Mouse (Mus musculus): ENCODE data around the gene Fkbp9. TPM values are rescaled to one million over a fixed set of nuclear protein-coding genes. Genes with fewer than 3 reads are reported as not detected.

The Fkbp9 gene
- polyA plus RNA-seq, 1 experiment from 2014 or later, result 145 TPM

DNA sequence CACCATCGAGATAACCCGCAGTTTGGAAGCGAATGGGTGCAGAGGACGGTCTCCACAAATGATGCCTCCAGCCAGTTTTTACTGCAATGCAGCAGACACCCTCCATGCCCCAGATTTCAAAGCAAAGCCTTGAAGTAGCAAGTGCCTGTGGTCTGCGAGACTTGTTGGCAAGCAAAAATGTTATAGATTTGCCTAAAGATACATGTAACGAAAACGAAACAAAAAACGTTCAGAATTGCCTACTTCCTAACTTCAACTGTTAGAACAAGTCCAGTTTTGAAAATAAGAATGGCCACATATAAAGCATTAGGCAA lies 33.8 kb upstream of the Fkbp9 start:
- no peaks in the 10 kb centered on the region for H3K27me3 ChIP-seq (ENCODE audit: insufficient read depth, low read length)
- WGBS, result 9% methylated on average over 8 of the region's 8 CpGs
- peak overlapping the region; percentile 82 for H3K4me3 ChIP-seq (ENCODE audit: low read length)
- peak overlapping the region; percentile 98 for H3K9ac ChIP-seq (replicated peaks; ENCODE audit: low read length)
- peak overlapping the region; percentile 82 for H3K4me2 ChIP-seq (replicated peaks; ENCODE audit: low read depth, low read length)
- peak overlapping the region; percentile 100 for H3K27ac ChIP-seq (ENCODE audit: low read length)
- ATAC-seq (ENCODE audit: low FRiP score, low TSS enrichment), result no peak
- H3K4me1 ChIP-seq (ENCODE audit: insufficient read depth, low read length), result peaks cover 22% of the 10 kb centered on the region
- no peaks in the 10 kb centered on the region for H3K9me3 ChIP-seq (ENCODE audit: low read length)
- no peaks in the 10 kb centered on the region for H3K36me3 ChIP-seq (ENCODE audit: insufficient read depth, low read length)

DNA sequence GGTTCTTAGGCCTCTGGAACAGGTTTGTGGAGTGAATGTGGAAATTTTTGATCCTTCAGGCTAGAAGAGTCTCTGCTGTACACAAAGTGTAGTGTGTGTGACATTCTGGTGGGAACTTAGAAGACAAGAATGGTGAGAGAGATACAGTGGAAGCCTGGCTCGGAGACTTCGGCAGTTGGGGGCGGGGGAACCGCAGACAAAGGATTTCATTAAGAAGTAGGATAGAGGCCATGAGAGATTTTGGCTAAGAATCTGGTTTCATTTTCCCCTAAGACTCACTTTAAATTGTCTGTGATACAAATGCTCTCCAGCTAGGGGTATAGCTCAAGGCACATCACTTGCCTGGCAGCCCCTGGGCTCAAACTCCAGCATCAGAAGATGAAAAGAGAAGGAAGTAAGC lies 26.8 kb upstream of the Fkbp9 start:
- no peak overlapping the region for H3K4me3 ChIP-seq (ENCODE audit: low read length)
- H3K4me1 ChIP-seq (ENCODE audit: insufficient read depth, low read length), result no peaks in the 10 kb centered on the region
- no peaks in the 10 kb centered on the region for H3K9me3 ChIP-seq (ENCODE audit: low read length)
- no peaks in the 10 kb centered on the region for H3K27me3 ChIP-seq (ENCODE audit: insufficient read depth, low read length)
- no peak overlapping the region for H3K27ac ChIP-seq (ENCODE audit: low read length)
- no peaks in the 10 kb centered on the region for H3K36me3 ChIP-seq (ENCODE audit: insufficient read depth, low read length)
- H3K4me2 ChIP-seq (replicated peaks; ENCODE audit: low read depth, low read length), result no peak overlapping the region
- no peak for ATAC-seq (ENCODE audit: low FRiP score, low TSS enrichment)
- H3K9ac ChIP-seq (replicated peaks; ENCODE audit: low read length), result no peak overlapping the region
- WGBS, result 90% methylated on average over 4 of the region's 4 CpGs

DNA sequence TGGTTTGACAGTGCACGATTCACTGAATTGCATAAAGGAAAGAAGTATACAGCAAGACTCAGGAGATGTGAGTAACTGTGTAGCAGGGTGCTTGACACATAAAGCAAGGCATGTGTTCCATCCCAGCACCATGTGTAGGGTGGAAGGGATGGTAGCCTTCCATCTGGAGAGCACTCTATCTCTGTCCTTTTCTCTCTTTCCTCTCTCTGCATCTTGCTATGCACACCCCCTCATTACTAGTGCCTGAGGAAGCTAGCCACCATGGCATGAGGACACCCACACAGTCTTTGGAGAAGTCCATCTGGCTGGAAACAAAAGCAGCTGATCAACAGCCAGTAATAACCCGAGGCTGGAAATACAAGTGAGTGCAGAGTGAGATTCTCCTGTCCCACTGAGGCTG lies 25.7 kb upstream of the Fkbp9 start:
- H3K36me3 ChIP-seq (ENCODE audit: insufficient read depth, low read length), result no peaks in the 10 kb centered on the region
- H3K4me1 ChIP-seq (ENCODE audit: insufficient read depth, low read length), result no peaks in the 10 kb centered on the region
- H3K4me3 ChIP-seq (ENCODE audit: low read length), result no peak overlapping the region
- H3K27ac ChIP-seq (ENCODE audit: low read length), result no peak overlapping the region
- ATAC-seq (ENCODE audit: low FRiP score, low TSS enrichment), result no peak
- H3K9me3 ChIP-seq (ENCODE audit: low read length), result no peaks in the 10 kb centered on the region
- H3K9ac ChIP-seq (replicated peaks; ENCODE audit: low read length), result no peak overlapping the region
- 61% methylated on average over 2 of the region's 2 CpGs for WGBS
- H3K27me3 ChIP-seq (ENCODE audit: insufficient read depth, low read length), result no peaks in the 10 kb centered on the region
- no peak overlapping the region for H3K4me2 ChIP-seq (replicated peaks; ENCODE audit: low read depth, low read length)

DNA sequence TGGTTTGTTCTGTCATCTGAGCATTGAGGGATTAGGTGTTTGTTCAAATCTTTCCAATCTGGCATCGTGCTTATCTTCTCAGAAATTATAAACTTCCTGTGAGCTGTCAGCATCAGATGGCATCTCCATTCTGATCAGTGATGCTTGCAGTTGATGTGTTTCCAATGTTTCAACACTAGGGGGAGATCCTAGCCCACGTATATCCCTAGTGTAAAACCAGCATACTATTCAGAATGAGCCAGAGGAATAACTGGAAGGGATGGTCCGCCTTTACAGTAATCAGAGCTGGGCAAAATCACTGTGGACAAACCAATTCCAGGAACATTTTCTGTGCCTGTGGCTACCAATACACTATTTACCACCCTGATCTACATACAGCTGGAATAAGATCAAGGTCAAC lies 23.2 kb upstream of the Fkbp9 start:
- ATAC-seq (ENCODE audit: low FRiP score, low TSS enrichment), result peak; percentile 89
- 7% methylated on average over 3 of the region's 3 CpGs for WGBS
- no peak overlapping the region for H3K9ac ChIP-seq (replicated peaks; ENCODE audit: low read length)
- H3K27me3 ChIP-seq (ENCODE audit: insufficient read depth, low read length), result no peaks in the 10 kb centered on the region
- no peaks in the 10 kb centered on the region for H3K4me1 ChIP-seq (ENCODE audit: insufficient read depth, low read length)
- no peaks in the 10 kb centered on the region for H3K9me3 ChIP-seq (ENCODE audit: low read length)
- no peaks in the 10 kb centered on the region for H3K36me3 ChIP-seq (ENCODE audit: insufficient read depth, low read length)
- no peak overlapping the region for H3K4me2 ChIP-seq (replicated peaks; ENCODE audit: low read depth, low read length)
- H3K4me3 ChIP-seq (ENCODE audit: low read length), result no peak overlapping the region
- H3K27ac ChIP-seq (ENCODE audit: low read length), result no peak overlapping the region

DNA sequence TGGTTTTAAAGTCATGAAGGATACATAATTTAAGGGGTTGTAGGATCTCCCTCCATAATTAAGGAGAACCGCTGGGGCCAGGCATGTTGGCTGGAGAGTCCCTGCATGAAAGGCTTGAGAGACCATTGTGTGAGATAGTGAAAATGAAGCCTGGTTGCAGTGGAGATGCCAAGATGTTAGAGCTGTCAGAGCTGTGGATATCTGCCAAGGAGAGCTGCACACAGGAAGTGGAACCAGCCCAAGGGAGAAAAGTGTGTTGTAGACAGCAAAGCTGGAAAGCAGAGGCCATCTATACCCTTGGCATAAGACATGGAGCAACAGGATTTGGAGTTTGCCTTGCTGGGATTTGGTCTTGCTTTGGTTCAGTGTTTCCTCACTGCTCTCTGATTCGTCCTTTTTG lies 18.5 kb upstream of the Fkbp9 start:
- Histone ChIP-seq H3K27me3 (ENCODE audit: insufficient read depth, low read length) (no peaks in the 10 kb centered on the region), H3K9me3 (ENCODE audit: low read length) (no peaks in the 10 kb centered on the region), H3K36me3 (ENCODE audit: insufficient read depth, low read length) (no peaks in the 10 kb centered on the region), H3K4me1 (ENCODE audit: insufficient read depth, low read length) (no peaks in the 10 kb centered on the region), H3K4me2 (replicated peaks; ENCODE audit: low read depth, low read length) (no peak overlapping the region), H3K27ac (ENCODE audit: low read length) (no peak overlapping the region), H3K9ac (replicated peaks; ENCODE audit: low read length) (no peak overlapping the region), H3K4me3 (ENCODE audit: low read length) (no peak overlapping the region)
- ATAC-seq (ENCODE audit: low FRiP score, low TSS enrichment), result no peak
- 60% methylated on average over 2 of the region's 2 CpGs for WGBS

DNA sequence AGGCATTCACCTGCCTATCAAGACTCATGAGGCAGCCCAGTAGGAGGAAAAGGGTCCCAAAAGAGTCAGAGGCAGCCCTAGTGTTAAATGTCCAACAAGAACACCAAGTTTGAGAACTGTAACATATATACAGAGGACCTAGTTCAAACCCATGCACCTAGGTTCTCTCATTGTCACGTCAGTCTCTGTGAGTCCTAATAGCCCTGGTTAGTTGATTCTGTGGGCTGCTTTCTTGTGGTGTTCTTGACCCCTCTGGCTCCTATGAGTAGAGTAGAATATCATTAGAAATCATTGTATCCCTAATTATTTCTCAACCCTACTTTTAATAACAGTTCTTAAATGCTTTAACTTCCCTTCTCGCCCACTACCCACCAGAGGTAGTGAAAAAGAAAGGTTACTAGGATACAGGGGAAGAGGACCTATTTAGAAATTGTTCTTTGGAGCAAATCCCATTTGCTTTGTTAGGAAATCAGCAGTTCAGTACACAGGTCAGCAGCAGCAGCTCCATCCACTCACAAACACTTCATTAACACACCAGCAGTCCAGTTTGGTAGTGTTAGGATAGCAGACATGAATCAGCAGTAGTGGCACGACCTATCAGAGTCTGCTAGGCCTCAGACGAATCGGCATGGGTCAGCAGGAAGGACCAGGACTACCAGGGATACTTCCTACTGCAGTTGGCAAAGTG lies 13.3 kb upstream of the Fkbp9 start:
- Histone ChIP-seq H3K36me3 (ENCODE audit: insufficient read depth, low read length) (no peaks in the 10 kb centered on the region), H3K9me3 (ENCODE audit: low read length) (no peaks in the 10 kb centered on the region), H3K4me3 (ENCODE audit: low read length) (no peak overlapping the region), H3K4me1 (ENCODE audit: insufficient read depth, low read length) (no peaks in the 10 kb centered on the region), H3K9ac (replicated peaks; ENCODE audit: low read length) (no peak overlapping the region), H3K27me3 (ENCODE audit: insufficient read depth, low read length) (no peaks in the 10 kb centered on the region), H3K27ac (ENCODE audit: low read length) (no peak overlapping the region), H3K4me2 (replicated peaks; ENCODE audit: low read depth, low read length) (no peak overlapping the region)
- WGBS, result 84% methylated on average over 5 of the region's 5 CpGs
- ATAC-seq (ENCODE audit: low FRiP score, low TSS enrichment), result no peak

DNA sequence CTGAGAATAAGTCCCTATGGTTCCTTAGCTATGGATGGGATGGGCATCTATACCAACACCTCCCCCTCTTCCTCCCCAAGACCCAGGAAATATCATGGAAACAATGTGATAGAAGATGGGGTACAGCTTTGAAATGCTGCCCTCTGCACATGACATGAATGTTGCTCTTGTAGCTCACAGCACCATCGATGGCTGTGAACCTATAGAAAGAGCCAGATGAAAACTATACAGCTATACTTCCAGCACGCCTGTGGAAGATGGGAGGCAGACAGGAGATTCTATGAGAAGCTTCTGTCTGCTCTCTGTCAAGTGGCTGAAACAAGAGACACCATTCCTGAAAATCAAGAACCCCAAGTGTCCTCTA lies 12.8 kb upstream of the Fkbp9 start:
- Histone ChIP-seq H3K27ac (ENCODE audit: low read length) (no peak overlapping the region), H3K4me2 (replicated peaks; ENCODE audit: low read depth, low read length) (no peak overlapping the region), H3K9ac (replicated peaks; ENCODE audit: low read length) (no peak overlapping the region), H3K27me3 (ENCODE audit: insufficient read depth, low read length) (no peaks in the 10 kb centered on the region), H3K4me3 (ENCODE audit: low read length) (no peak overlapping the region), H3K9me3 (ENCODE audit: low read length) (no peaks in the 10 kb centered on the region), H3K36me3 (ENCODE audit: insufficient read depth, low read length) (no peaks in the 10 kb centered on the region), H3K4me1 (ENCODE audit: insufficient read depth, low read length) (no peaks in the 10 kb centered on the region)
- no peak for ATAC-seq (ENCODE audit: low FRiP score, low TSS enrichment)
- WGBS, result 83% methylated on average over 2 of the region's 2 CpGs

DNA sequence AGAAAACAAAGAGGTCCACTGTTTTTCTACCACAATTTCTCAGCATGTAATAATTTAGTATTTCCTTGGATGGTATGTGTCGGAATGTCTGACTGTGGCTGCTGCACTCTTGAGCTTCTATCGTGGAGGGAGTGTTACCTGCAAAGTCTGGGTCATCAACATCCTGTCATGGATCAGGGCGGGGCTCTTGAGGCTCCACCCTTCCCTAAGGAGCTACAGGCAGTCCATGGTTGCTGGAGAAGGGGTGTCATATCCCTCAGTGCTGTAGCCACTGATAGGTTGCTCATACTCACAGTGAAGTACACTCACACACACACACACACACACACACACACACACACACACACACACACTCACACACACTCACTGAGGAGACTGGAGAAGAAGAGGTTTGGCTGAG lies 6.2 kb upstream of the Fkbp9 start:
- Histone ChIP-seq H3K27me3 (ENCODE audit: insufficient read depth, low read length) (no peaks in the 10 kb centered on the region), H3K4me2 (replicated peaks; ENCODE audit: low read depth, low read length) (no peak overlapping the region), H3K4me1 (ENCODE audit: insufficient read depth, low read length) (no peaks in the 10 kb centered on the region), H3K36me3 (ENCODE audit: insufficient read depth, low read length) (no peaks in the 10 kb centered on the region), H3K9me3 (ENCODE audit: low read length) (no peaks in the 10 kb centered on the region), H3K9ac (replicated peaks; ENCODE audit: low read length) (no peak overlapping the region), H3K27ac (ENCODE audit: low read length) (no peak overlapping the region), H3K4me3 (ENCODE audit: low read length) (no peak overlapping the region)
- ATAC-seq (ENCODE audit: low FRiP score, low TSS enrichment), result no peak
- 48% methylated on average over 3 of the region's 3 CpGs for WGBS

DNA sequence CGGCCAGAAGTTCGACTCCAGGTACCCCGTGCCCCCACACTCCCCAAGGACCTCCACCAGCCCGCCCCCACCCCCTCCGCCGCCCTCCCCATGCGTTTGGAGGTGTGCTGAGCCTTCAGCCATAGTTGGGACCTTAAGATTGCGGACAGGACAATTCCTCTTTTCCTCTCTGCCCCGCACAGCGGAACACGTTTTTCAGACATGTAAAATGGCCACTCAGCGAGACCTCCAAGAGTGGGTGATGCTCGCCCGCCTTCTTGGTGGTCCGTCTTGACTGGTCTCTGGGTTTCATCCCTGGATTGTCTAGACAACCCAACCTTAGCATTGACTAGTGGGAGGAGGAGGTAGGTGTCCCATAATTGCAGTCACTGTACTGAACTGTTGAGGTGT lies 543 bp downstream of the Fkbp9 start:
- no peaks in the 10 kb centered on the region for H3K9me3 ChIP-seq (ENCODE audit: low read length)
- no peaks in the 10 kb centered on the region for H3K27me3 ChIP-seq (ENCODE audit: insufficient read depth, low read length)
- 2% methylated on average over 13 of the region's 15 CpGs for WGBS
- H3K4me3 ChIP-seq (ENCODE audit: low read length), result peak overlapping the region; percentile 79
- peak; percentile 32; the same call in 1 of the 2 replicates for ATAC-seq (ENCODE audit: low FRiP score, low TSS enrichment)
- peak overlapping the region; percentile 80 for H3K27ac ChIP-seq (ENCODE audit: low read length)
- H3K4me2 ChIP-seq (replicated peaks; ENCODE audit: low read depth, low read length), result peak overlapping the region; percentile 68
- H3K4me1 ChIP-seq (ENCODE audit: insufficient read depth, low read length), result peaks cover 6% of the 10 kb centered on the region; the same call in 1 of the 2 replicates
- peak overlapping the region; percentile 93 for H3K9ac ChIP-seq (replicated peaks; ENCODE audit: low read length)
- H3K36me3 ChIP-seq (ENCODE audit: insufficient read depth, low read length), result peaks cover 14% of the 10 kb centered on the region

DNA sequence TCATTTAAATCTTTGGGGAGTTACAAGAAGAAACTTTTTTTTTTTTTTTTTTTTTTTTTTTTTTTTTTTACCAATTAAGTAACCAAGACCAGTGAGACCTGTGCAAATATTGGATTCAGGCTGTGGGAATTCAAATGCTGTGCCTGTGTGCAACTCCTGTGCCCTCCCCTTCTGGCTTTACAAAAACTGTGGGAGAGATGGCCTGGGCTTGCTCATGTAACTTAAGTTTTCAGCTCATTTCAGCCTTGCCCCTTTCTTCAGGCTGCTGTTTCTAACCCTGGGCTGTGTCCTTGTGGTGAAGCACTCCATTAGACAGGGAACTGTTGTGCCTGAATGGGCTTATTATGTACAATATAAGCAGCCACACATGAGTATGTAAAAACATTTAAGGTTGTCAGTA lies 971 bp downstream of the Fkbp9 start:
- H3K9ac ChIP-seq (replicated peaks; ENCODE audit: low read length), result peak overlapping the region; percentile 93
- H3K4me3 ChIP-seq (ENCODE audit: low read length), result peak overlapping the region; percentile 79
- no peaks in the 10 kb centered on the region for H3K9me3 ChIP-seq (ENCODE audit: low read length)
- ATAC-seq (ENCODE audit: low FRiP score, low TSS enrichment), result no peak
- peaks cover 6% of the 10 kb centered on the region; the same call in 1 of the 2 replicates for H3K4me1 ChIP-seq (ENCODE audit: insufficient read depth, low read length)
- peak overlapping the region; percentile 68 for H3K4me2 ChIP-seq (replicated peaks; ENCODE audit: low read depth, low read length)
- no peaks in the 10 kb centered on the region for H3K27me3 ChIP-seq (ENCODE audit: insufficient read depth, low read length)
- H3K36me3 ChIP-seq (ENCODE audit: insufficient read depth, low read length), result peaks cover 17% of the 10 kb centered on the region
- no peak overlapping the region for H3K27ac ChIP-seq (ENCODE audit: low read length)
